Mouse (Mus musculus) heart, adult 2 months (tissue): ENCODE data around the gene Pkmyt1. TPM values are rescaled to one million over a fixed set of nuclear protein-coding genes. Genes with fewer than 3 reads are reported as not detected.

Experiments used
- DNase-seq, 2 experiments: peaks; one replicate each; pipeline ENCODE4 v3.0.0; 2021
- H3K27ac ChIP-seq: fragments of 200-600 bp; 2 replicates; pipeline ENCODE4 v1.8.1; 2022
- H3K27me3 ChIP-seq: fragments of 200-500 bp; 2 replicates; pipeline ENCODE4 v1.6.1; 2012; ENCODE audit warnings: mild to moderate bottlenecking, low read length, inconsistent platforms, mixed read lengths; ENCODE audit not compliant: control insufficient read depth, insufficient read depth
- H3K36me3 ChIP-seq: fragments of 200-500 bp; 2 replicates; pipeline ENCODE4 v1.6.1; 2012; ENCODE audit warnings: low read length, inconsistent platforms; ENCODE audit not compliant: control insufficient read depth, insufficient read depth
- H3K4me1 ChIP-seq: fragments of 200-500 bp; 2 replicates; pipeline ENCODE4 v1.6.1; 2011; ENCODE audit warnings: low read length; ENCODE audit not compliant: control insufficient read depth, insufficient read depth
- H3K4me3 ChIP-seq: fragments of 200-600 bp; 2 replicates; pipeline ENCODE4 v1.8.1; 2022
- H3K79me2 ChIP-seq: fragments of 200-500 bp; replicated peaks from 2 replicates; pipeline ENCODE4 v1.6.1; 2012; ENCODE audit warnings: mild to moderate bottlenecking, inconsistent platforms, low read length, moderate library complexity, mixed read lengths; ENCODE audit not compliant: control insufficient read depth, insufficient read depth
- H3K9ac ChIP-seq: fragments of 200-500 bp; 2 replicates; pipeline ENCODE4 v1.6.1; 2012; ENCODE audit warnings: low read depth, mild to moderate bottlenecking, control low read depth, inconsistent platforms, low read length, mixed read lengths
- CTCF ChIP-seq: fragments of 200-600 bp; IDR thresholded peaks from 2 replicates; pipeline ENCODE4 v1.8.1; 2022; ENCODE audit warnings: antibody characterized with exemption, mild to moderate bottlenecking, moderate library complexity
- EP300 ChIP-seq: fragments of 200-500 bp; IDR thresholded peaks from 2 replicates; pipeline ENCODE4 v1.6.1; 2011; ENCODE audit warnings: low read depth, low read length, control low read depth; ENCODE audit not compliant: insufficient read depth
- POLR2A ChIP-seq: fragments of 200-500 bp; IDR thresholded peaks from 2 replicates; pipeline ENCODE4 v1.6.1; 2011; ENCODE audit warnings: mild to moderate bottlenecking, low read depth, low read length, control low read depth; ENCODE audit not compliant: insufficient read depth
- WGBS: fragments of 180-500 bp; shearing (Covaris S2); methylation state at CpG from one replicate; pipeline ENCODE4 v1.1.7; 2018; 5-methylcytosine and 5-hydroxymethylcytosine counted together
- intact Hi-C: fragments of 180-260 bp; cut with DNase I; formaldehyde crosslinking; loops from one replicate; pipeline ENCODE4 v1.15.1; 2025
- polyA plus RNA-seq: library from polyadenylated mRNA; depleted of rRNA; stranded (reverse); fragments of >200 nt; gene quantifications from 2 replicates; pipeline ENCODE4 v1.2.3, GENCODE M21; 2012
- total RNA-seq, 2 experiments: library from RNA; stranded (reverse); gene quantifications; 2 replicates each; pipeline ENCODE4 v1.2.3; 2021

Gene Pkmyt1
- total and polyA plus RNA-seq, 3 experiments = 1.2 to 5.6 (median 1.6) TPM

GRCm38 (mm10) chr17:23705525-23706104 lies 20.5 kb upstream of the Pkmyt1 start:
- H3K36me3 ChIP-seq = no peaks in the 10 kb centered on the region
- no peaks in the 10 kb centered on the region for H3K79me2 ChIP-seq
- no peaks in the 10 kb centered on the region for H3K27me3 ChIP-seq
- 83% methylated on average over 7 of the region's 7 CpGs for WGBS
- no peak overlapping the region for H3K9ac ChIP-seq
- intact Hi-C loops = loop anchor here (2.0 kb wide), 2 partner anchors 45 to 135 kb away; partner anchors contain the start of gene Bicdl2
- H3K4me1 ChIP-seq = no peaks in the 10 kb centered on the region
- H3K4me3 ChIP-seq = no peak overlapping the region
- H3K27ac ChIP-seq = no peak overlapping the region
- no peak for DNase-seq
- no peak for TF ChIP-seq POLR2A
- TF ChIP-seq EP300 = no peak
- TF ChIP-seq CTCF = no peak

- H3K79me2 ChIP-seq = no peaks in the 10 kb centered on the region
- H3K27me3 ChIP-seq = no peaks in the 10 kb centered on the region
- TF ChIP-seq EP300 = no peak
- TF ChIP-seq CTCF = peak; percentile 96
- intact Hi-C loops = loop anchor here (2.0 kb wide), 1 partner anchor 45 kb away; the partner anchor contains the start of gene Bicdl2
- no peaks in the 10 kb centered on the region for H3K36me3 ChIP-seq
- H3K4me1 ChIP-seq = no peaks in the 10 kb centered on the region
- WGBS = 4% methylated on average over 3 of the region's 3 CpGs
- H3K27ac ChIP-seq = no peak overlapping the region
- H3K9ac ChIP-seq = no peak overlapping the region
- peak; percentile 64 to 81 for DNase-seq
- H3K4me3 ChIP-seq = no peak overlapping the region
These were observed 19.9 kb upstream of the Pkmyt1 start for GRCm38 (mm10) chr17:23706212-23706611.

DNA sequence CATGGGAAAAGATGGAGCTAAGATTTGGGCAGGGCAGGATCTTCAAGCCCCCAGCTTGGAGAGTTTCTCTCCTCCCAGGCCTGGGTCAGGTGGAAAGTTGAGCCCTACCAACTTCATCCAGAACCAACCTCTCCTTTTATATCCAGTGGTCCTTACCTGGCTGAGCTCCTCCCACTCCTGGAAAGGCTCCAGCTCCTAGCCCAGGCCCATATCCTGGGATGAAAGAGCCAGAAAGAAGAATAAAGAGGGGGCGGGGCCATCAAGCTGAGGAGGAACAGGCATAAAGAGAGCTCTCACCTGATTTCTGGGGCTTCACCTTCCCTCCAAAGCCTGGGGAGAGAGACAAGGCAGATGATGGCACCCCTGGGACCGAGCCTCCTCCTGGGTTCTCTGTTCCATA lies 9.1 kb upstream of the Pkmyt1 start:
- no peak for TF ChIP-seq CTCF
- TF ChIP-seq EP300 = no peak
- no peak for TF ChIP-seq POLR2A
- 56% methylated on average over 2 of the region's 2 CpGs for WGBS
- H3K9ac ChIP-seq = no peak overlapping the region

DNA sequence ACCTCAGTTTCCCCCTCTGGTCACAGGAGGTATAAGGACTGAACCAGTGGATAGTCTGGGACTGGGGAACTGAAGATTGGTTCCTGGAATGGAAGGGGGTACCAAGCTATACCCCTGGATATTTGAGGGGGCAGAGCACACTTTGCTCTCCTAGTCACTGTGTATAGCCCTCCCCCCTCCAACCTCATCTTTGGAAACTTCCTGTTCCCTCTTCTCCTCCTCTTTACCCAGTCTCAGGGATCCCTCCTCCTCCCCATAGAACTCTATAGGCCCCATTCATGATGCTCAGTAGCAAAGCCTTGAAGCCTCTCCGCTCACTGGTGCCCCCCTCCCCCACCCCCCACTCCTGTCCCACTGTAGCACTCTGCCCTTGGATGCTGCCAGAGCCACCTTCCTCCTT lies 6.7 kb upstream of the Pkmyt1 start:
- Histone ChIP-seq H3K9ac (no peak overlapping the region), H3K79me2 (no peaks in the 10 kb centered on the region), H3K4me3 (no peak overlapping the region), H3K27me3 (no peaks in the 10 kb centered on the region), H3K27ac (no peak overlapping the region), H3K36me3 (no peaks in the 10 kb centered on the region), H3K4me1 (no peaks in the 10 kb centered on the region)
- DNase-seq = no peak
- TF ChIP-seq EP300 (no peak), POLR2A (no peak), CTCF (no peak)
- intact Hi-C loops = no loop called here
- WGBS = 29% methylated on average over 1 of the region's 1 CpGs

More for the DNA sequence above, 9.1 kb upstream of the Pkmyt1 start:
- no peak for DNase-seq
- no peaks in the 10 kb centered on the region for H3K79me2 ChIP-seq
- H3K27ac ChIP-seq = no peak overlapping the region
- no peak overlapping the region for H3K4me3 ChIP-seq
- intact Hi-C loops = no loop called here
- no peaks in the 10 kb centered on the region for H3K27me3 ChIP-seq
- no peaks in the 10 kb centered on the region for H3K36me3 ChIP-seq
- no peaks in the 10 kb centered on the region for H3K4me1 ChIP-seq

DNA sequence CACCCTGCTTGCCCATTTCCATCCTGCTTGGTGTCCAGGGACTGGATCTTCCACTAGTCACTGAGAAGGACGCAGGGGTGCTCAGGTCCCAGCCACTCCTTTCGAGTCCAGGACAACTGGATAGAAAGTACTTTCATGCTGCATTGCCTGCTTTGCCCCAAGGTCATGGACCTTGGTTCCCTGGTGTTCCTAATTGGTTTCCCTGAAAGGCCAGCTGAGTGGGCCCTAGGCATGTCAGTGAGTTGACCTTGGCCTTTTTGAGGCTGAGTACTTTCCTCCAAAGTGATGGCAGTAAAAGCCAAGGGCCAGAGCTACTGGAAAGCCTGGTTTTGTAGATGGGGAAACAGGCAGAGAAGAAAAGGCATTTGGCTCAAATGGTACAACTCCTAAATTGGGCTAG lies 4.2 kb upstream of the Pkmyt1 start:
- WGBS = 93% methylated on average over 2 of the region's 2 CpGs
- Histone ChIP-seq H3K79me2 (no peaks in the 10 kb centered on the region), H3K9ac (no peak overlapping the region), H3K27me3 (no peaks in the 10 kb centered on the region), H3K27ac (no peak overlapping the region), H3K4me1 (peaks cover 3% of the 10 kb centered on the region), H3K36me3 (no peaks in the 10 kb centered on the region), H3K4me3 (no peak overlapping the region)
- no peak for TF ChIP-seq EP300
- no peak for TF ChIP-seq CTCF
- TF ChIP-seq POLR2A = no peak
- no peak for DNase-seq
- intact Hi-C loops = no loop called here

- Histone ChIP-seq H3K79me2 (no peaks in the 10 kb centered on the region), H3K4me3 (no peak within 1 kb of the TSS), H3K27ac (no peak within 1 kb of the TSS), H3K36me3 (no peaks in the 10 kb centered on the region), H3K27me3 (no peaks in the 10 kb centered on the region), H3K9ac (no peak within 1 kb of the TSS), H3K4me1 (peaks cover 3% of the 10 kb centered on the region)
- DNase-seq = no peak
- WGBS = 65% methylated on average over 7 of the region's 7 CpGs
- TF ChIP-seq CTCF (no peak), POLR2A (no peak), EP300 (no peak)
- intact Hi-C loops = no loop called here
These were observed 3.6 kb upstream of the Pkmyt1 start, which contains the start of gene 1520401A03Rik for GRCm38 (mm10) chr17:23722376-23723125. 1520401A03Rik (minus strand) TSS chr17:23722783.
